Mouse (Mus musculus) myocyte (in vitro differentiated cells): Measurements from ENCODE around the gene B430218F22Rik. TPM values are rescaled to one million over a fixed set of nuclear protein-coding genes. Genes with fewer than 3 reads are reported as not detected.

Experiments used
- H3K27me3 ChIP-seq: one replicate; pipeline ENCODE4 v1.6.1; 2011; ENCODE audit not compliant: control insufficient read depth, insufficient read depth, insufficient read length
- H3K36me3 ChIP-seq: one replicate; pipeline ENCODE4 v1.6.1; 2011; ENCODE audit not compliant: control insufficient read depth, insufficient read depth
- H3K4me2 ChIP-seq: one replicate; pipeline ENCODE4 v1.6.1; 2011; ENCODE audit warnings: low read depth, control low read depth
- H3K4me3 ChIP-seq: one replicate; pipeline ENCODE4 v1.5.1; 2011; ENCODE audit warnings: mild to moderate bottlenecking, control low read depth, moderate library complexity
- H3K79me2 ChIP-seq: one replicate; pipeline ENCODE4 v1.6.1; 2011; ENCODE audit not compliant: control insufficient read depth, insufficient read depth
- H3ac ChIP-seq: one replicate; pipeline ENCODE4 v1.6.1; 2011; ENCODE audit not compliant: control insufficient read depth, insufficient read length
- CEBPB ChIP-seq: IDR thresholded peaks from 2 replicates; pipeline ENCODE4 v1.6.1; 2011; ENCODE audit warnings: mild to moderate bottlenecking, moderate library complexity; ENCODE audit not compliant: poor library complexity, insufficient read depth, severe bottlenecking
- E2F4 ChIP-seq: IDR thresholded peaks from one replicate; pipeline ENCODE4 v1.6.1; 2011; ENCODE audit warnings: mild to moderate bottlenecking, control low read depth, moderate library complexity; ENCODE audit not compliant: insufficient read depth
- MAX ChIP-seq: IDR thresholded peaks from one replicate; pipeline ENCODE4 v1.6.1; 2011; ENCODE audit warnings: low read depth, mild to moderate bottlenecking, control low read depth
- MYOD1 ChIP-seq, 3 experiments: IDR thresholded peaks; one replicate each; pipeline ENCODE4 v1.6.1; 2011; ENCODE audit warnings: control low read depth in 2 of 3, low read depth in 2 of 3, mild to moderate bottlenecking in 2 of 3, moderate library complexity in 1 of 3; ENCODE audit not compliant: insufficient read length in 2 of 3, control insufficient read depth in 1 of 3
- MYOG ChIP-seq, 3 experiments: IDR thresholded peaks; one replicate each; pipeline ENCODE4 v1.6.1; 2011; ENCODE audit warnings: control low read depth in 2 of 3, low read depth in 2 of 3, mild to moderate bottlenecking in 2 of 3; ENCODE audit not compliant: insufficient read length in 2 of 3, control insufficient read depth in 1 of 3, insufficient read depth in 1 of 3
- POLR2A ChIP-seq: IDR thresholded peaks from one replicate; pipeline ENCODE4 v1.6.1; 2011; ENCODE audit warnings: low read depth, mild to moderate bottlenecking, control low read depth, moderate library complexity; ENCODE audit not compliant: insufficient read length
- POLR2AphosphoS2 ChIP-seq: IDR thresholded peaks from one replicate; pipeline ENCODE4 v1.6.1; 2011; ENCODE audit warnings: low read depth, control low read depth; ENCODE audit not compliant: insufficient read length
- REST ChIP-seq: IDR thresholded peaks from one replicate; pipeline ENCODE4 v1.6.1; 2011; ENCODE audit warnings: mild to moderate bottlenecking, control low read depth, moderate library complexity; ENCODE audit not compliant: insufficient read depth, insufficient read length
- SRF ChIP-seq: IDR thresholded peaks from one replicate; pipeline ENCODE4 v1.6.1; 2011; ENCODE audit warnings: low read depth; ENCODE audit not compliant: control insufficient read depth, insufficient read length
- TCF12 ChIP-seq: IDR thresholded peaks from one replicate; pipeline ENCODE4 v1.6.1; 2011; ENCODE audit warnings: mild to moderate bottlenecking, control low read depth; ENCODE audit not compliant: poor library complexity, insufficient read depth, severe bottlenecking
- TCF3 ChIP-seq: IDR thresholded peaks from one replicate; pipeline ENCODE4 v1.6.1; 2011; ENCODE audit warnings: low read depth, control low read depth; ENCODE audit not compliant: insufficient read length
- USF1 ChIP-seq: IDR thresholded peaks from one replicate; pipeline ENCODE4 v1.6.1; 2011; ENCODE audit warnings: low read depth, mild to moderate bottlenecking, control low read depth, moderate library complexity
- polyA plus RNA-seq: library from polyadenylated mRNA; unstranded; fragments of >200 nt; fragmentation: generic; extraction: Trizol; gene quantifications from one replicate; pipeline ENCODE4 v1.2.1, GENCODE M21; 2012; ENCODE audit warnings: missing spikeins

Gene B430218F22Rik
- polyA plus RNA-seq, 1 experiment, result 1.5 TPM

DNA sequence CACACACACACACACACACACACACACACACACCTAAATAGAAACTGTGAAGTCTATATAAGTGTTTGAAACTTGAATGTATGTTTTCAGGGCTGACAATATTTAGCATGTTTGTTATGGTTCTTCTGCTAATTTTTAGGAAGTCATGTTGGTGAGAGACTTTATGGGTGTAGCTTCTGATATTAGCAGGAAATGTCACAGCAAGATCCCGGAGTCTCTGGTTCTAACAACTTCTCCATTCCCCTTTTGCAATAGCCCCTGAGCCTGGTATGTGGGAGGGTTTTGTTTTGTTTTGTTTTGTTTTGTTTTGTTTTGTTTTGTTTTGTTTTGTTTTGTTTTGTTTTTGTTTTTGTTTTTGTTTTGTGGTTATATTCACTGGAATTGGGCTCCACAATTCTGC is 34.0 kb downstream of the B430218F22Rik start:
- no peaks in the 10 kb centered on the region for H3K36me3 ChIP-seq
- no peak overlapping the region for H3ac ChIP-seq
- no peaks in the 10 kb centered on the region for H3K79me2 ChIP-seq
- TF ChIP-seq POLR2A, result no peak
- no peak for TF ChIP-seq SRF
- no peak for TF ChIP-seq POLR2AphosphoS2
- no peak for TF ChIP-seq USF1
- no peak for TF ChIP-seq TCF12
- TF ChIP-seq MYOG (IDR thresholded peaks at IDR 0.05; ENCODE audit: control insufficient read depth in 1 of 3, insufficient read depth in 1 of 3, insufficient read length in 2 of 3, low read depth in 2 of 3), result no peak
- no peak for TF ChIP-seq TCF3
- TF ChIP-seq MYOD1 (IDR thresholded peaks at IDR 0.05; ENCODE audit: control insufficient read depth in 1 of 3, insufficient read length in 2 of 3, low read depth in 2 of 3), result no peak
- no peak for TF ChIP-seq CEBPB
- TF ChIP-seq REST, result no peak
- no peak for TF ChIP-seq MAX
- no peak for TF ChIP-seq E2F4
- H3K27me3 ChIP-seq, result no peaks in the 10 kb centered on the region
- no peak overlapping the region for H3K4me2 ChIP-seq
- H3K4me3 ChIP-seq, result no peak overlapping the region

GRCm38 (mm10) chr13:118420847-118421246 is 34.4 kb downstream of the B430218F22Rik start:
- no peak overlapping the region for H3ac ChIP-seq
- H3K4me3 ChIP-seq, result no peak overlapping the region
- no peaks in the 10 kb centered on the region for H3K27me3 ChIP-seq
- H3K4me2 ChIP-seq, result no peak overlapping the region
- TF ChIP-seq USF1 (no peak), POLR2AphosphoS2 (no peak), CEBPB (no peak), SRF (no peak), E2F4 (no peak), TCF3 (no peak), POLR2A (no peak), MAX (no peak), TCF12 (no peak), MYOG (IDR thresholded peaks at IDR 0.05; ENCODE audit: control insufficient read depth in 1 of 3, insufficient read depth in 1 of 3, insufficient read length in 2 of 3, low read depth in 2 of 3) (no peak), REST (no peak), MYOD1 (IDR thresholded peaks at IDR 0.05; ENCODE audit: control insufficient read depth in 1 of 3, insufficient read length in 2 of 3, low read depth in 2 of 3) (no peak)
- H3K79me2 ChIP-seq, result no peaks in the 10 kb centered on the region
- H3K36me3 ChIP-seq, result no peaks in the 10 kb centered on the region

Other genes starting within 250 kb of the B430218F22Rik start
- gene Mrps30, start 622 bp downstream of the B430218F22Rik start, polyA plus RNA-seq, result 29.7 TPM